Mouse (Mus musculus) yolk sac, embryonic 10.5 days (tissue): ENCODE results near the gene Abcc4.
"Not testable (repeated sequence)": the region's sequence is repeated elsewhere in the genome, so short reads cannot be mapped to it uniquely, and the experiment has no call there.

Source experiments
- DNase-seq: peaks from one replicate; pipeline ENCODE4 v3.0.0-alpha.2; 2017; ENCODE audit warnings: low spot score

Gene Abcc4

DNA sequence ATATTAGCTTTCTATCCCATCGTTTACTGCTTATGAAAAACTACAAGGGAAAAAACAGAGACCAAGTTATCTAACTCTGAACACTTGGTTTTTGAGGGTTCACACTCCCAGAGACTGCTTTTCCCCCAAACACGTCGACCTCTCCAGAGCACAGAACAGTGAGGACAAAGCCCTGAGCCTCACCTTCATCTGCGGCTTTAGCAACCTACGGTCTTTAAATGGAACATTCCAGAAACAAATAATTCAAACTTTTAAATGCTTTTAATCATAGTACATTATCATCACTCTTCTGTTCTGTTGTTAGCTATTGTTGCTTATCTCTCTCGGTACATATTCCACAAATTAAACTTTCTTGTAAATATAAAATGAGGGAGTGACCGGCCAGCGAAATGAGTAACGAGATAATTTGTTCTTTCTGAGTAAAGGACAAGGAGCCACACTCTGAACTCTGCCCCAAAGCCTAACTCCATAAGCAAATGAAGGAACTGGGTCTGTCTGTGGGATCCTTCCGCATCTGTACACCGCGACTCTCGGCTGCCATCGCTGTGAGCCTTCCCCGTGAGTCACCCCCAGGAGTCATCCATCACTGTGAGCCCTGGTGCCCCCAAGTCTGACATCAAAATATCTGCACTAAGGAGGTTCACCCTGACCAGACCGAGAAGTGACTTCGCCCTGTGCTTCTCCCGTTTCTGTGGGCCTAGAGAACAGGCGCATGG is 126.8 kb downstream of the Abcc4 start:
- no peak for DNase-seq

GRCm38 (mm10) chr14:118577895-118578294 is 128.1 kb downstream of the Abcc4 start:
- no peak for DNase-seq

DNA sequence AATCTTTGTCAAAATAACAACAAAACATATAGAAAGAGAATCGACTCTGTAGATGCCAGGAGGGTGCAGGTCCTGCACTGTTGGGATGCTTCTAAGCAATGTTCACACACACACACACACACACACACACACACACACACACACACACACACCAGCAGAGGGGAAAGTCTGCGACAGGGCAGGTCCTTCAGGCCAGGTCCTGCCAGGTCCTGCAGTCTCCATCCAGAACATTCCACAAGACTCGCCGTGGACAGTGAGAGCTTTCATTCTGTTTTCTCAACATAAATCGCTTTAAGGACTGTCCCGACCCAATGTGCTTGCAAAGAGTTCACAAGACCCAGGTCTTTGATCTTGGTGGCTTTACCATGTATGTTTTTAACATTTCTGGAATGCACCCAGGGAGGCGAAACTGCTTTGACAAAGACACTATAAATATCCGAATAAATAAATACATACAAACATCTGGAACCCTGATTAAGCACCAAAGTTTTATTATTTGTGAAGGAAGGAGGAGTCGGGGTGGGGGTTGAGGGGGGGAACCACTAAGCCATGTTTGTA is 133.3 kb downstream of the Abcc4 start:
- DNase-seq: no peak

DNA sequence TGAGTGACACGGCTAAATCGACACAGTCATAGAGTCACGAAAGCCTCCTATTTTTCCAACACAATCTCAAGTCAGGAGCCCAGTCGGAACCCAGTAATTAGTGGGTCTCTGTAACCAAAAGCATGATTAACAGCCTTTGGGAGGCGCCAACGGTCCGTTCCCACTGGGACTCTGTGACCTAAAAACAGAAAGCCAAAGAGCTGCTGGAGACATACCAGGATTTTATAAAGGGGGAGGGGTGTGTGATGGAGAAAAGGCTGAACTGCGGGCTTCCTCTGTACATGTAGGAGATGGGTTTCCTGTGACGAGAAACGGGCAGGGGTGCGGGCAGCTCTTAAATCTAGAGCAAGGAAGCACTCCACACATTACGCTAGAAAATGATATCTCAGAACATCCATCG is 136.4 kb downstream of the Abcc4 start:
- DNase-seq: no peak

GRCm38 (mm10) chr14:118568116-118568673 is 137.8 kb downstream of the Abcc4 start:
- DNase-seq: no peak

DNA sequence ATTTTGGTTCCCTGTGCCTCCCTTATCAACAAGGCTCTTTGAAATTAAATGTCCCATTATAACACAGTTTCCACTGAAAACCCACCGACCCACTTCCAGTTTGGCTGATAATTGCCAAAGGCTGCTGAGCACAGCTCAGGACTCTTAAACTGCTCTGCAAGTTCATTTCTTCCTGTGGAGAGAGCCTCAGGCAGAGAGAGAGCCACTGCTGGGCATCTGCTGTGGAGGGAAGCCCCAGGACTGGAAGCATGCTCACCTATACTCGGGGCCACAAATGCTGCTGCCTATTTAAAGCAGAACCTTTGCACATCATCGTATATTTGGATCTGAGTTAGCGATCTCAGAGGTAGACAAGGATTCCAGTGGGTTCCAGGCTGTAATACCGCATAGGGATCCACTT is 139.2 kb downstream of the Abcc4 start:
- DNase-seq: no peak

DNA sequence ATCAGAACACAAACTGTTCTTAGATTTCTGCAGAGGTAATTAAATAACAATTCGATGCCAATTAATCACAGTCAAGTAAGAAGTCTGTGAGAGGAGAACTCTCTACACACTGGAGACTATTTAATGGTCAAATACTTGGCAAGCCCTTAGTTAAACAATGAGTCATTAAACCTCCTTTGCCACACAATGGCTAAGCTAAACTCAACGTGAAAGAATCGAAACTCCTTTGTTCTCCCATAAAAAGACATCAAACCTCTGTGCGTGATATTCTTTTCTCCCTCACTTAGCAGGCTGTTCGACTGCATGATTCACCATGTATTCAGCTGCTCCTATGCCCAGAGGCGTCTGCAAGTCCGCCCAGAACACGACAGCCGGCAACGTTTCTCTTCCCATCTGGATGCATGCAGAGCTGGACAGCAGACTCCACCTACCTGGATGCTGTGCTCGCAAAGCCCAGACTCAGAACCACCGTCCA is 139.8 kb downstream of the Abcc4 start:
- DNase-seq: no peak

- no peak for DNase-seq
These were observed 140.3 kb downstream of the Abcc4 start for GRCm38 (mm10) chr14:118565696-118566095.

GRCm38 (mm10) chr14:118563570-118563969 is 142.4 kb downstream of the Abcc4 start:
- DNase-seq: no peak

- DNase-seq: no peak
These were observed 153.0 kb downstream of the Abcc4 start for GRCm38 (mm10) chr14:118552901-118553475.

- no peak for DNase-seq
These were observed 153.6 kb downstream of the Abcc4 start for GRCm38 (mm10) chr14:118552390-118552789.

GRCm38 (mm10) chr14:118551725-118552285 is 154.2 kb downstream of the Abcc4 start:
- DNase-seq: peak; percentile 36

DNA sequence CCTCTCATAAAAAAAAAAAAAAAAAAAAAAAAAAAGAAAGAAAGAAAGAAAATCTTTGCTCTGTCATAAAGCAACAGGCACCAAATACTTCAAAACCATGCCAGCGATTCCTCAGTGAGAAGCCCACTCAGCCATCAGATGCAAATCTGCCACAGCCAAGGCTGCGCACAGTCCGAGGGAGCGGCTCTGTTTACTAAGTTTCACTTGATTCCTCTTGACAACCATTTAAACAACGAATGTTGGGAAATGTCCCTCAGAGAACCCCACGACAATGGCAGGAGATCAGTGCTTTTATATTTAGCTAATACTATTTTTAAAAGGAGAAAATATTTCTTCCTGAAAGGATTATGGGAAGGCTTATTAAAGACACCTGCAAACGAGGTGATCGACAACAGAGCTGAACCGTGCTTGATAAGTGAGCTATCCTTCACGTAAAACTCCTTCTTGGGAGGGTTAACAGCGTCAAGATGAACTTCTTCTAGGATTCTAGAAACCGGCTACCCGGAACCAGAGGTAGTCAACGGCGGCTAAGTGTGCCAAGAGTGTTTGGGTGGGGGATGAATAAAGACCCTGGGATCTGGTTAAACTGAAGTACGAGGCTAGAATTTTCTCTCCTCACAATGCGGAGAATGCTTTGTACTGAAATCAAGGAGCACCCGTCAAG is 154.8 kb downstream of the Abcc4 start:
- no peak for DNase-seq

- DNase-seq: no peak
These were observed 161.5 kb downstream of the Abcc4 start for GRCm38 (mm10) chr14:118544493-118544892.

DNA sequence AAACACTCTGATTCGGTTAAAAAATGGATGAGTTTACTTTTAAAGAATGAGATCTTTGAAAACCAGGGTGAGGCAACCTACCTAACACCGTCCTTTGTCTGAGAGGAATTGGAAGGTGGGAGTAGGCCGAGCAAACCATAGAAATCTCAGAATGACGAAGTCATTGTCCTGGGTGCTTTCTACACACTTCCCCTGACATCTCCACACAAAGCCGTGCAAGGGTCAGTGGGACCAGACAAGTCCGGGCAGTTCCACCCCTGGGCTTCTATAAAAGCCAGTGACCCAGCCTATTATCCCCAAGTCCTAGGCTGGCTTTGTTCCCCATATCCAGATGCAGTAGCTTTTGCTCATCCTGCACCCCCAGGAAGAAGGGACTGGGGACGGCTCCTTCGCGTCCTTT is 163.1 kb downstream of the Abcc4 start:
- no peak for DNase-seq

DNA sequence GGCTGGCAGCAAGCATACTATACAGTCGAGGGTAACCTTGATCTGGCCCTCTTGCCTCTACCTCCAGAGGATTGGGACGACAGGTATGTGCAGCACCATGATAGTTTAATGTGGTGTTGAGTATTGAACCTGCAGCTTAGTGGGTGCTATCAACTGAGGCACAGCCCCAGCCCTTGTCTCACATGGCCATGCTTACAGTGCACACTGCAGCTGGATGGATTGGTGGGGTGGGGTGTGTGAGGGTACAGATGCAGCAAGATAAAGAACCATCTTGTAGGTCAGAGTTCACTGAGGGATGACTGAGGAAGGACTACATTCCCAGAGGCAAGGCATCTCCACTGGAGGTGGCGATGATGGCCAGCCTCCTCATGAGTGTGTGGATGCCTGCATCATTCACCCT is 174.5 kb downstream of the Abcc4 start:
- DNase-seq: no peak

- DNase-seq: no peak
These were observed 191.6 kb downstream of the Abcc4 start for GRCm38 (mm10) chr14:118514280-118515031.

- DNase-seq: not testable (repeated sequence)
These were observed 194.3 kb downstream of the Abcc4 start for GRCm38 (mm10) chr14:118511715-118512114.

DNA sequence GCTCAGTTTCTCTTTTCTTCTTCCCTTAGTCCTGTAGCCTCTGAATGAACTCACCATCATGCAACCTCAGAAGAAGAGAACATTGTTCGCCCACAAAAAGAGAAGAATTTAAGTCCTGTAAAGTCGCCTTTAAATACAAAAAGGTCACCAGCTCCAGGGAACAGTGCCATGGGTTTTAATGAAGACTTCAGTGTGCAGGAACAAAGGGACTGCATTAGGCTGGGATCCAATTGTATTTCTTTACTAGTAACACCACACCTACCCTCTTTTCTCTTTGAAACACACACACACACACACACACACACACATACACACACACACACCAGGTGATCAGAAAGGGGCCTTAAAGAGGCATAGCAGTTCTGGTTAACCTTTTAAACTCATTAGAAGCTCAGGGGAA is 195.2 kb downstream of the Abcc4 start:
- no peak for DNase-seq

DNA sequence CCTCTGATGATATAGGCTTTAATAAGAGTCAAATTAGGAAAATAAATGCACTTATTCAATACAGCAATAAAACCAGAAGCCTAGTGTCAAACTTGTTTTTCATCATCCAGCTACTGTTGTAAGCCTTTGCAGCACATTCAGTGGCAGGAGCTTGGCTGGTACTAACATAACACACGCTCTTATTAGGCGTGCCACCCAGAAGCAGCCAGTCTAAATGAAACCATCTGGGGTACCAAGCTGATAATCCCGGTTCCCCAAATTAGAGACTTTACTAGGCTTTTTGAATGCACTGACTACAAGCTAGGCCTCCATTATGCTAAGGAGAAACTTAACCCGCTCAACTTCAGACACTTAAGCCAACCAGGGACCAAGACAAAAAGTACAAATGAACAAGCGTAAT is 195.8 kb downstream of the Abcc4 start:
- DNase-seq: no peak

- DNase-seq: no peak
These were observed 198.2 kb downstream of the Abcc4 start for GRCm38 (mm10) chr14:118507829-118508228.
